In the genomic region with DNA sequence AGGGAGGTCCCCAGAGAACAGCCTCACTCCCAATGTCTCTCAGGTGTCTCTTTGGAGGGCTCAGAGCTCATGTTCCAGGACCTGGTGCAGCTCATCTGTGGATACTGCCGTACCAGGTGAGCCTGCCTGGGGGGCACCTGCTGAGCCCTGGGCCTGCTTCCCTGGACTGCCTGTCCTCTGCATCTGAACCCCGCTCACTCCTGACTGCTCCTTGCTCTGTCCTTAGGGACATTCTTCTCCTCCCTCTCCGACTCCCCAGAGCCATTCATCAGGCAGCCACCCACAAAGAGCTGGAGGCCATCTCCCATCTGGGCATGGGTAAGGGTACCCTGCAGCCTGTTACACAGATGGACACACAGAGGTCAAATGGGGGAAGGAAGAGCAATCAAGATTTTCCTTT, we compare ENCODE assay signal across 8 mouse cellular contexts. TPM values are rescaled to one million over a fixed set of nuclear protein-coding genes. Genes with fewer than 3 reads are reported as not detected.
DNase-seq lines count a peak whose midpoint lies in the region; ATAC-seq and TF ChIP-seq lines count a peak whose summit lies in the region.

No protein-coding gene starts in this region.

- H3K4me2 ChIP-seq in hindbrain, embryonic 13.5 days: peak overlapping the region; percentile 17; the same call in 1 of the 2 replicates
- H3K4me2 ChIP-seq in hindbrain, embryonic 11.5 days (replicated peaks; ENCODE audit: low read depth, low read length): no peak overlapping the region
- peak overlapping the region; percentile 60 for H3K4me2 ChIP-seq in intestine, postnatal 0 days (replicated peaks; ENCODE audit: low read depth)

- H3K4me1 ChIP-seq in hindbrain, embryonic 13.5 days (replicated peaks): peaks cover 23% of the 10 kb centered on the region
- no peaks in the 10 kb centered on the region for H3K4me1 ChIP-seq in hindbrain, embryonic 11.5 days (replicated peaks; ENCODE audit: control insufficient read depth, insufficient read depth, low read length)
- H3K4me1 ChIP-seq in ES-Bruce4 (ENCODE audit: control insufficient read depth, insufficient read depth, low read length): peaks cover 7% of the 10 kb centered on the region
- no peaks in the 10 kb centered on the region for H3K4me1 ChIP-seq in intestine, postnatal 0 days (replicated peaks; ENCODE audit: control insufficient read depth, insufficient read depth, low read length)

- DNase-seq in hindbrain, embryonic 11.5 days (ENCODE audit: low spot score): no peak
- peak; percentile 34 for DNase-seq in 3134 (ENCODE audit: extremely low read depth, insufficient read length, low spot score)
- DNase-seq in spleen, adult 12 weeks (ENCODE audit: low spot score): no peak
- no peak for DNase-seq in kidney, postnatal 36 days

- no peak for TF ChIP-seq CTCF in ES-Bruce4 (IDR thresholded peaks at IDR 0.05; ENCODE audit: low read depth, low read length)
- no peak for TF ChIP-seq CTCF in intestine, postnatal 0 days (IDR thresholded peaks at IDR 0.05; ENCODE audit: low read depth)

- no peak overlapping the region for H3K27ac ChIP-seq in hindbrain, embryonic 13.5 days
- H3K27ac ChIP-seq in hindbrain, embryonic 11.5 days (ENCODE audit: low read depth, low read length): no peak overlapping the region
- no peak overlapping the region for H3K27ac ChIP-seq in ES-Bruce4 (ENCODE audit: insufficient read depth, low read length)
- H3K27ac ChIP-seq in intestine, postnatal 0 days (ENCODE audit: low read depth, low read length): no peak overlapping the region

- H3K9me3 ChIP-seq in hindbrain, embryonic 13.5 days: no peaks in the 10 kb centered on the region
- H3K9me3 ChIP-seq in hindbrain, embryonic 11.5 days (ENCODE audit: control insufficient read depth, low read length): no peaks in the 10 kb centered on the region
- no peaks in the 10 kb centered on the region for H3K9me3 ChIP-seq in ES-Bruce4 (replicated peaks; ENCODE audit: control insufficient read depth, insufficient read depth, low read length, poor library complexity, severe bottlenecking)
- H3K9me3 ChIP-seq in intestine, postnatal 0 days (ENCODE audit: control insufficient read depth): no peaks in the 10 kb centered on the region

- 0 out of 2 replicates have a peak overlapping the region, but pooled peaks have one; percentile 7 for H3K4me3 ChIP-seq in hindbrain, embryonic 13.5 days
- no peak overlapping the region for H3K4me3 ChIP-seq in hindbrain, embryonic 11.5 days (ENCODE audit: low read depth, low read length)
- peak overlapping the region; percentile 53 for H3K4me3 ChIP-seq in ES-Bruce4 (ENCODE audit: low read depth, low read length)
- 0 out of 2 replicates have a peak overlapping the region, but pooled peaks have one; percentile 34 for H3K4me3 ChIP-seq in intestine, postnatal 0 days (ENCODE audit: low read depth, low read length)

- H3K9ac ChIP-seq in hindbrain, embryonic 13.5 days: peak overlapping the region; percentile 39; the same call in 1 of the 2 replicates
- no peak overlapping the region for H3K9ac ChIP-seq in hindbrain, embryonic 11.5 days (ENCODE audit: low read depth, low read length)
- H3K9ac ChIP-seq in ES-Bruce4 (ENCODE audit: low read depth, poor library complexity, severe bottlenecking): peak overlapping the region; percentile 36
- H3K9ac ChIP-seq in intestine, postnatal 0 days (ENCODE audit: low read depth, low read length): no peak overlapping the region

- peaks cover 64% of the 10 kb centered on the region for H3K27me3 ChIP-seq in hindbrain, embryonic 13.5 days
- peaks cover 31% of the 10 kb centered on the region for H3K27me3 ChIP-seq in hindbrain, embryonic 11.5 days (ENCODE audit: control insufficient read depth, insufficient read depth, low read length)
- H3K27me3 ChIP-seq in ES-Bruce4 (ENCODE audit: control insufficient read depth, insufficient read depth, low read length, poor library complexity, severe bottlenecking): no peaks in the 10 kb centered on the region
- H3K27me3 ChIP-seq in intestine, postnatal 0 days (replicated peaks; ENCODE audit: control insufficient read depth, insufficient read depth, low read length): no peaks in the 10 kb centered on the region

- no peak for TF ChIP-seq EP300 in ES-Bruce4 (IDR thresholded peaks at IDR 0.05; ENCODE audit: insufficient read depth, low read depth, low read length)

- WGBS in hindbrain, embryonic 13.5 days: 31% methylated on average over 3 of the region's 3 CpGs
- WGBS in hindbrain, embryonic 11.5 days: 44% methylated on average over 3 of the region's 3 CpGs
- 67% methylated on average over 3 of the region's 3 CpGs for WGBS in intestine, postnatal 0 days

- H3K36me3 ChIP-seq in hindbrain, embryonic 13.5 days: peaks cover 35% of the 10 kb centered on the region
- peaks cover 1% of the 10 kb centered on the region; the same call in 1 of the 2 replicates for H3K36me3 ChIP-seq in hindbrain, embryonic 11.5 days (ENCODE audit: control insufficient read depth, insufficient read depth, low read length)
- H3K36me3 ChIP-seq in ES-Bruce4 (ENCODE audit: control insufficient read depth, insufficient read depth, low read length, poor library complexity, severe bottlenecking): no peaks in the 10 kb centered on the region
- H3K36me3 ChIP-seq in intestine, postnatal 0 days (ENCODE audit: control insufficient read depth, insufficient read depth): peaks cover 27% of the 10 kb centered on the region

- ATAC-seq in hindbrain, embryonic 13.5 days (ENCODE audit: low FRiP score): no peak
- no peak for ATAC-seq in hindbrain, embryonic 11.5 days (ENCODE audit: low FRiP score)
- no peak for ATAC-seq in intestine, postnatal 0 days
- ATAC-seq in megakaryocyte, adult 5-6 weeks (ENCODE audit: poor library complexity, severe bottlenecking): no peak

- no peak for TF ChIP-seq POLR2A in ES-Bruce4 (IDR thresholded peaks at IDR 0.05; ENCODE audit: insufficient read depth, low read length)

RNA-seq across cellular contexts. Expression of gene Rin1, which starts 1.2 kb away (rescaled TPM):
- 1.1 and 1.5 TPM in 2 replicates for polyA plus RNA-seq in hindbrain, embryonic 13.5 days (2015; fragmentation: Nextera tagmentation; extraction: Ambion mirVana)
- polyA plus RNA-seq in hindbrain, embryonic 11.5 days (2014; fragmentation: Nextera tagmentation; extraction: Ambion mirVana): 0.80 and 1.7 TPM in 2 replicates
- 19.2 and 22.7 TPM in 2 replicates for polyA plus RNA-seq in ES-Bruce4 (2011; ENCODE audit: insufficient read depth, insufficient read length, low read depth, missing spikeins)
- 0.77 and 0.78 TPM in 2 replicates for polyA plus RNA-seq in intestine, postnatal 0 days (2015; fragmentation: Nextera tagmentation; extraction: Ambion mirVana)
- total RNA-seq in megakaryocyte, adult 5-6 weeks (2015): 0.30 and 0.65 TPM in 2 replicates
- total RNA-seq in megakaryocyte, adult 5-6 weeks (2017): 0.15 and 0.98 TPM in 2 replicates

RNA-seq across cellular contexts. Expression of gene Brms1, which starts 10.4 kb away (rescaled TPM):
- 46.0 and 48.2 TPM in 2 replicates for polyA plus RNA-seq in hindbrain, embryonic 13.5 days (2015; fragmentation: Nextera tagmentation; extraction: Ambion mirVana)
- 62.0 and 66.1 TPM in 2 replicates for polyA plus RNA-seq in hindbrain, embryonic 11.5 days (2014; fragmentation: Nextera tagmentation; extraction: Ambion mirVana)
- polyA plus RNA-seq in ES-Bruce4 (2011; ENCODE audit: insufficient read depth, insufficient read length, low read depth, missing spikeins): 22.3 and 24.0 TPM in 2 replicates
- polyA plus RNA-seq in intestine, postnatal 0 days (2015; fragmentation: Nextera tagmentation; extraction: Ambion mirVana): 33.2 and 33.4 TPM in 2 replicates
- 16.5 and 22.4 TPM in 2 replicates for total RNA-seq in megakaryocyte, adult 5-6 weeks (2015)
- 28.5 and 30.4 TPM in 2 replicates for total RNA-seq in megakaryocyte, adult 5-6 weeks (2017)

RNA-seq across cellular contexts. Expression of gene AC124502.3, which starts 12.8 kb away (rescaled TPM):
- polyA plus RNA-seq in hindbrain, embryonic 13.5 days (2015; fragmentation: Nextera tagmentation; extraction: Ambion mirVana): 3.9 and 5.9 TPM in 2 replicates
- polyA plus RNA-seq in hindbrain, embryonic 11.5 days (2014; fragmentation: Nextera tagmentation; extraction: Ambion mirVana): 0.73 and 2.3 TPM in 2 replicates
- not detected in 2 replicates for polyA plus RNA-seq in ES-Bruce4 (2011; ENCODE audit: insufficient read depth, insufficient read length, low read depth, missing spikeins)
- 0.56 TPM in 1 of 2 replicates, not detected in the other for polyA plus RNA-seq in intestine, postnatal 0 days (2015; fragmentation: Nextera tagmentation; extraction: Ambion mirVana)
- total RNA-seq in megakaryocyte, adult 5-6 weeks (2015): 7.0 and 7.2 TPM in 2 replicates
- 3.5 and 4.6 TPM in 2 replicates for total RNA-seq in megakaryocyte, adult 5-6 weeks (2017)

RNA-seq across cellular contexts. Expression of gene B4gat1, which starts 12.9 kb away (rescaled TPM):
- polyA plus RNA-seq in hindbrain, embryonic 13.5 days (2015; fragmentation: Nextera tagmentation; extraction: Ambion mirVana): 61.2 and 66.0 TPM in 2 replicates
- polyA plus RNA-seq in hindbrain, embryonic 11.5 days (2014; fragmentation: Nextera tagmentation; extraction: Ambion mirVana): 35.4 and 45.2 TPM in 2 replicates
- polyA plus RNA-seq in ES-Bruce4 (2011; ENCODE audit: insufficient read depth, insufficient read length, low read depth, missing spikeins): 8.9 and 10.9 TPM in 2 replicates
- polyA plus RNA-seq in intestine, postnatal 0 days (2015; fragmentation: Nextera tagmentation; extraction: Ambion mirVana): 16.2 and 17.9 TPM in 2 replicates
- total RNA-seq in megakaryocyte, adult 5-6 weeks (2015): not detected in 2 replicates
- total RNA-seq in megakaryocyte, adult 5-6 weeks (2017): 0.62 and 2.2 TPM in 2 replicates

RNA-seq across cellular contexts. Expression of gene Cd248, which starts 16.4 kb away (rescaled TPM):
- 19.1 and 20.4 TPM in 2 replicates for polyA plus RNA-seq in hindbrain, embryonic 13.5 days (2015; fragmentation: Nextera tagmentation; extraction: Ambion mirVana)
- polyA plus RNA-seq in hindbrain, embryonic 11.5 days (2014; fragmentation: Nextera tagmentation; extraction: Ambion mirVana): 26.8 and 27.9 TPM in 2 replicates
- 3.1 and 3.7 TPM in 2 replicates for polyA plus RNA-seq in ES-Bruce4 (2011; ENCODE audit: insufficient read depth, insufficient read length, low read depth, missing spikeins)
- polyA plus RNA-seq in intestine, postnatal 0 days (2015; fragmentation: Nextera tagmentation; extraction: Ambion mirVana): 19.9 and 23.0 TPM in 2 replicates
- 0.13 TPM in 1 of 2 replicates, not detected in the other for total RNA-seq in megakaryocyte, adult 5-6 weeks (2015)
- not detected in 2 replicates for total RNA-seq in megakaryocyte, adult 5-6 weeks (2017)

Comparison
In these comparisons a context has a peak if more than half of its experiments do, and no peak if none do; other contexts are left out.
1. H3K9ac ChIP-seq: peak in hindbrain, embryonic 13.5 days (single experiment) and ES-Bruce4 (single experiment); none in hindbrain, embryonic 11.5 days (single experiment) and intestine, postnatal 0 days (single experiment).